Mouse (Mus musculus): Measurements from ENCODE around the gene Cfap52.

DNA sequence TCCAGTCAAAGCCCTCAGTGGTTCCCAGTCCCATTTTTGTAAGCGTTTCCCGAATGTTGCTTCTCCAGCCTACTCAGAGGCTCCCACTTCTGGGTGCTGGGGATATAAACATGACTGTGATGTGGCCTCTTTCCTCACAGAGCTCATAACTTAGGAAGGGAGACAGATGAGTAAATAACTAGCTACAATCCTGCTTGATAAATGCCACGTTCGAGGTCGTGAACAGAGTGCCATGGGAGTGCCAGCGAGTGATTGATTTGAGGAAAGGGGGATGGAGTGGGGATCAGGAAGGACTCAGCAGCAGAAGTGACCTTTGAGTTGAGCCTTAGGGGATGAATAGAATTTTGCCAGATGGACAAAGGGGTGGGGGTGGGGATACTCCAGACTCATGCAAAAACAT, 42.2 kb upstream of the Cfap52 start:
- TF ChIP-seq CTCF (IDR thresholded peaks at IDR 0.05; ENCODE audit: borderline replicate concordance, insufficient read depth, low read depth, low read length) = no peak
- no peak for TF ChIP-seq POLR2A (IDR thresholded peaks at IDR 0.05; ENCODE audit: borderline replicate concordance, insufficient read depth, low read length)

Data from cerebellum, adult 2 months (tissue).